Mouse (Mus musculus) spleen, postnatal 0 days (tissue): Measurements from ENCODE around the gene Akna. TPM values are rescaled to one million over a fixed set of nuclear protein-coding genes. Genes with fewer than 3 reads are reported as not detected.

Source experiments
- polyA plus RNA-seq: library from polyadenylated mRNA; unstranded; fragments of >200 nt; fragmentation: Nextera tagmentation; extraction: Ambion mirVana; gene quantifications from 2 replicates; pipeline ENCODE4 v1.2.1, GENCODE M21; 2015

Gene Akna
- polyA plus RNA-seq = 15.2 and 17.9 TPM in 2 replicates

GRCm38 (mm10) chr4:63403040-63403959, at the start of gene Akna:
TSS of gene Akna (minus strand) at chr4:63403354.

GRCm38 (mm10) chr4:63362150-63362549, 41.0 kb downstream of the Akna start, which contains the start of gene Orm2:
TSS of gene Orm2 (plus strand) at chr4:63362449.

GRCm38 (mm10) chr4:63355877-63356665, 47.1 kb downstream of the Akna start, which contains the start of gene Orm3:
TSS of gene Orm3 (plus strand) at chr4:63356162.

GRCm38 (mm10) chr4:63344295-63344694, 58.9 kb downstream of the Akna start, which contains the start of gene Orm1:
TSS of gene Orm1 (plus strand) at chr4:63344560.

Other genes starting within 250 kb of the Akna start
- gene Ambp, start 248.6 kb downstream of the Akna start, polyA plus RNA-seq = 0.73 and 1.3 TPM in 2 replicates
- gene Kif12, start 231.2 kb downstream of the Akna start, polyA plus RNA-seq = 0.13 TPM in 1 of 2 replicates, not detected in the other
- gene Col27a1, start 189.3 kb downstream of the Akna start, polyA plus RNA-seq = 6.2 and 7.1 TPM in 2 replicates
- gene Orm1, start 58.8 kb downstream of the Akna start, polyA plus RNA-seq = 0.48 and 1.2 TPM in 2 replicates
- gene Orm3, start 47.2 kb downstream of the Akna start, polyA plus RNA-seq = 0.17 TPM in 1 of 2 replicates, not detected in the other
- gene Orm2, start 40.9 kb downstream of the Akna start, polyA plus RNA-seq = not detected in 2 replicates
- 0.19 and 0.76 TPM in 2 replicates for gene Whrn, start 92.6 kb upstream of the Akna start, polyA plus RNA-seq
- 146 and 154 TPM in 2 replicates for gene Atp6v1g1, start 141.4 kb upstream of the Akna start, polyA plus RNA-seq
- gene Tmem268, start 155.4 kb upstream of the Akna start, polyA plus RNA-seq = 6.0 and 6.8 TPM in 2 replicates
- gene Gm11213, start 201.9 kb upstream of the Akna start, polyA plus RNA-seq = not detected in 2 replicates
- not detected in 2 replicates for gene Tex48, start 219.1 kb upstream of the Akna start, polyA plus RNA-seq